Mouse (Mus musculus) embryo, embryonic 11 days (tissue): Measurements from ENCODE around the gene Tmub2.

Experiments used
- DNase-seq: peaks from one replicate; pipeline ENCODE4 v3.0.0-alpha.2; 2015

Tmub2 gene

DNA sequence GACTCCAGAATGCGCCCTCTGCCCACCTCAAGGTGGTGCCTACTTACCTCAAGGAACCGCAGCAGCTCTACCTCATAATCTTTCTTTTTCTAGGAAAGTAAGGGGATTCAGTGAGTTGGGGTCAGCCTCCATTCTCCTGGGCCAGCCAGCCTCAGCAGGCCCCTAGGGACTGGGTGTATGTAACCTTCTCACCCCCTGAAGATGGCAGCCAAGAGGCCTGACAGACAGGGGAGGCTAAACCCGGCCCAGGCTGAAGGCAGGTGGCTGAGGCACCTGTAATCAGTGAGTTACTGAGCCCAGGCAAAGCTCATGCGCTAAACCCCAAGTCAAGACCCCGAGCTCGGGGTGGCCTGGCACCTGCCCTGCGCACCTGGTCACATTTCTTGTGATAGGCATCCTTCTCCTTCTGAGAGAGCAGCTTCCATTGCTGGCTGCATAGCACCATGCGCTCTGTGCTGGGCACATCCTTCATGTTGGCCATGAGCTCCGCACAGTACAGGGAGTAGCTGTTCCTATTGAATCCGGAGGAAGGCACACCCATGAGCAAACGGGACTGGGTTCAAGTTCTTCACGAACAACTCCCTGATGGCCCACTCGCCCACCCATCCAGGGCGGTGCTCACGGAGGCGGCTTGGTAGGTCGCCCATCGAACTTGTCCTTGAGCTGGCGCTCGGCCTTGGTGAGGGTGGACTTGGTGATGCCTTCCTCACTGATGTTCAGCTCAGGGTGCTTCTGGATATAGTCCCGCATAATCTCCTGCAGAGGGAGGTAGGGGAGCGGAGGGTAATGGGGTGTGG lies 25.3 kb downstream of the Tmub2 start:
- no peak for DNase-seq

GRCm38 (mm10) chr11:102310768-102311695 lies 26.3 kb downstream of the Tmub2 start:
- DNase-seq, result peak; percentile 35

GRCm38 (mm10) chr11:102311966-102312365 lies 27.2 kb downstream of the Tmub2 start:
- DNase-seq, result no peak

DNA sequence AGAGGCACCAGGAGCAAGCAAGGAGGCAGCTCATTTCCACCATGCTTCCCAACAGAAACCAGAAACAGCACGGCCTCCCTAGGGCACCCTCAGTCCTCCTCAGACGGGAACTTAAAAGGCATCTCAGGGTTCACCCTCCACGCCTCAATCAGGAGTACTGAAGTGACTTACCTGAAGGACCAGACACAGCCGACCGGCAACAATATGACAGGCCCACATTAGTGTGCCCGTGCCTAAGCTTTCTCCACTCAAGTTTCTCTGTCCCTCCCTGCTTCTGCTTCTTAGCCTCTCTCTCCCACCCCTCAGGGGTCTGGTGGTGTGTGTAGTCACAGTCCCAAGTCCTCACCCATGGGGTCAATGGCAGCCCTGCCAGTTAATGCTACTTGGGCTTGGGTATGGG lies 27.9 kb downstream of the Tmub2 start:
- DNase-seq, result no peak

DNA sequence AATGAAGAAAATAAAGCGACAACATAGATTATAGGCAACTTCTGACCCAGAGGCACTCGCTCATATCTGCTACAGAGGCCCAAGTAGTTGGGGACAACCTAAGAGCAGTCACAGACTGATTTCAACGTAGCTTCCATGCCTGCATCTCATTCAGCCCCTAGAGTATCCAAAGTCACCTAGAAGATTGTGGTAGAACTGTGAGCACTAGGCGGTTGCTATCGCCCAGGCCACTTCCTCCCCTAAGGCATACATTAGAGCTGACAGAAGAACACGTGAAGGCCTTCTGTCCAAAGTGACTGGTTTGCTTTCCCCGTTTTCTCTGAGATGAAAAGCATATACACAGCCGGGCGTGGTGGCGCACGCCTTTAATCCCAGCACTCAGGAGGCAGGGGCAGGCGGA lies 29.6 kb downstream of the Tmub2 start:
- DNase-seq, result no peak

- peak; percentile 30 for DNase-seq
Observed at GRCm38 (mm10) chr11:102315690-102316571, 31.2 kb downstream of the Tmub2 start.

- peak; percentile 94 for DNase-seq
Observed at GRCm38 (mm10) chr11:102316572-102317297, 32.0 kb downstream of the Tmub2 start.

GRCm38 (mm10) chr11:102317298-102317900 lies 32.7 kb downstream of the Tmub2 start:
- peak; percentile 81 for DNase-seq

- peak; percentile 86 for DNase-seq
Observed at GRCm38 (mm10) chr11:102317901-102318575, 33.3 kb downstream of the Tmub2 start.

DNA sequence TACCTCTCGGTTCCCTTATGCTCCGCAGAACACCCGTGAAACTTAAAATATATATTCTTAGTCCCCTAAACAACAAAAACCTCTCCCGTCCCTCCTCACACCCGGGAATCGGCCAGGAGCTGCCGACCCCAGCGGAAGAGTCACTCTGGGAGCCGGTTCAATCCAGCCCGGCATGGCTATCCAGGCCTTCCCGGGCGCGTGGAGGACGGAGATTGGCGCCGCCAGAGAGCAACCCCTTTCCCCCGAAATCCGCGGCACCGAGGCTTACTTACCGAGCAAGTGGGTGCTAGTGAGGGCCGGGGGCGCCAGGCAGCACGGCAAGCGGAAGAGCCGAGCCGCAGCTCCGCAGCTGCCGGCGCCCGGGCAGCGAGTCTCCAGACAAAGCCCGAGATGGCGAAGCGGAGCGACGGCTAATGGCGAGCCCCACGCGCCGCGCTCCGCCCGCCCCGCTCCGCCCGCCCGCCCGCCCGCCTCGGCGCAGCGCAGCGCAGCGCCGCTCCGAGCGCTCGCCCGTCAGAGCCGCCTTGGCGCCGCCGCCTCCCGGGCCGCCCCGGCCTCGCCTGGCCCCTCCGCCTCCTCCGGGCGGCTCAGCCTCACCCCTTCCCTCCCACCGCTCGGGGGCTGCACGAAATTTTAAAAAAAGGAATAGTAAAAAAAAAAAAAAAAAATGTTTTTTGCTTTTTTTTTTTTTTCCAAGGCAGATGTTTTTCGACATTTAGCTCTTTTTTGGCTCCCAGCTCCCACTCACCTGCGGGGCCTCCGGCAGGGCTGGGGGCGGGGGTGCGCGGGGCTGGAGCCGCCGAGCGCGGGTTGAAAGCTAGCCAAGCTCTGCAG lies 34.1 kb downstream of the Tmub2 start:
- DNase-seq, result peak; percentile 70

DNA sequence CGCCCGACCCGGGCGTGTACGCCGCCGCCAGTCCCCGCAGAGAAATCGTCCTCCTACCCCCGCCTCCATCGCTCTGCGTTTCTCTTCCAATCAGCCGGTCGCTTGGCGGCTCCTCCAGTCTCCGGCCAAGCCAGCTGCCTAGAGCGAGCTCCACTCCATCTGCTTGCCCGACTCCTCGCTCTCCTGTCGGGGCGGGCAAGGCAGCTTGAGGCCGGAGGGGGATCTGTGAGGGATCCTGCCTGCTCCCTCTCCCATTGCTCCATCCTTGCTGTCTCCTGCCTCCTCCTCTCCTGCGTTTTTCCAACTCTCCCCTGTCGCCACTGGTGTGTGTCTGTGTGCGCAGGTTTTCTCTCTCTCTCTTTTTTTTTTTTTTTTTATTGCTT lies 34.7 kb downstream of the Tmub2 start, which contains the start of gene Ubtf:
TSS of gene Ubtf (minus strand) at position 333 of the 383 bp plus-strand sequence.
- peak; percentile 85 for DNase-seq

- DNase-seq, result peak; percentile 88
Observed at GRCm38 (mm10) chr11:102319941-102320685, 35.4 kb downstream of the Tmub2 start.

DNA sequence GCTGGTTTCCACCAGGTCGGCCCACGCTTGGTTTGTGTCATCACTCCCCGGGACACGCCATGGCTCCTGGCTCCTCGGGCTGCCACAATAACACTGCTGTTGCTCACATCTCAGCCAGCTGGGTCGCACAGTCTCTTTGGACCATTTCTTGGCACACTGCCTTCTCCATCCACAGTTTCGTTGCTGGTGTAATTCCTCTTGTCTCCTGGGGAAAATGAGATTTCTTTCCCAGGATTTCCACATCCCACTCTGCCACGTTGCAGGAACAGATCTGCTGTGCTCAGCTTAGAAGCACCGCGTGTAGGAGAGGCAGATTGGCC lies 35.9 kb downstream of the Tmub2 start:
- DNase-seq, result no peak

GRCm38 (mm10) chr11:102321931-102322330 lies 37.2 kb downstream of the Tmub2 start:
- no peak for DNase-seq

GRCm38 (mm10) chr11:102323516-102323915 lies 38.8 kb downstream of the Tmub2 start:
- no peak for DNase-seq

DNA sequence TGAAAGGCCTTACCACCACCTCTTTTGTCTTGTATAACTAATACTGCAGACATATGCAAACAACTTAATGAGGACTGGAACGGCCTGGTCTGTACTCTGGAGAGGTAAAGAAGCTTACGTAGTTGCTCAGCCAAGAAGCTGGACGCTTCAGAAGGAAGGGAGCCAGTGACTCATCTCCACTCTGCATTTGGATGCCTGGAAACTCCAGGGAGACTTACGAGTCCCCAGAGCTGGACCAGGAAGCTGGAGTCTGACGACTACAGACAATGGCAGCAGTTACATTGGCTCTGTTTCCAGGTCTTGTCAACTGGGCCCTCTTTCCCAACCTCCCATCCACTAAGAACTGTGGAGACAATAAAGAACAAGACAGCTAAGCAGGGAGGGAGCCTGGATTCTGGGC lies 42.5 kb downstream of the Tmub2 start:
- DNase-seq, result no peak

GRCm38 (mm10) chr11:102327839-102328238 lies 43.1 kb downstream of the Tmub2 start:
- no peak for DNase-seq

GRCm38 (mm10) chr11:102329518-102329917 lies 44.8 kb downstream of the Tmub2 start:
- no peak for DNase-seq

DNA sequence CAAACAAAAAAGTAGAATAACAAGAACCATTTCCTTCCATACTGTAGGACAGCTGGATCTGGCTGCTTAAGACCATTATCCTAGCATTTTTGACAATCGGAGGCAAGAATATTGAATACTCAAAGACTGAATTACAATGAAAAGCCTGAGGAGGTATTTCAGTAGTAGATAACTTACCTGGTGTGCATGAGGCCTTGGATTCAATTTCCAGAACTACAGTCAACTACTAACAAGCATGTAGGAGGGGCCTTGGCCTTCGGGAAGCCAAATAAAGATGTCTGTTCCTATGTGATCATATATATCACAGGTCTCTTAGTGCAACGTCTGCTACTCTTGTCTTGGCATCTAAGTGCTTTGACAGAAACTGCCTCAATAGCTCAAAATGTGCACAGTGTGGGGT lies 45.3 kb downstream of the Tmub2 start:
- no peak for DNase-seq
